Mouse (Mus musculus) neural tube, postnatal 0 days (tissue): ENCODE measurements around the gene Kcnk12. TPM values are rescaled to one million over a fixed set of nuclear protein-coding genes. Genes with fewer than 3 reads are reported as not detected.

Experiments used
- polyA plus RNA-seq: library from polyadenylated mRNA; unstranded; fragments of >200 nt; fragmentation: Nextera tagmentation; extraction: Ambion mirVana; gene quantifications from 2 replicates; pipeline ENCODE4 v1.2.1, GENCODE M21; 2015

The Kcnk12 gene
- polyA plus RNA-seq, result 4.9 and 6.0 TPM in 2 replicates

GRCm38 (mm10) chr17:87797688-87798291, at the start of gene Kcnk12:
Gene Kcnk12 (minus strand): TSS chr17:87797994.

Other genes with a start within 250 kb of the Kcnk12 start
- gene Epcam, start 162.0 kb downstream of the Kcnk12 start, polyA plus RNA-seq, result 2.3 and 3.3 TPM in 2 replicates
- gene Msh2, start 125.7 kb downstream of the Kcnk12 start, polyA plus RNA-seq, result 37.3 and 38.2 TPM in 2 replicates
- gene Rpl36-ps4, start 123.0 kb upstream of the Kcnk12 start, polyA plus RNA-seq, result not detected in 2 replicates
- gene Msh6, start 177.1 kb upstream of the Kcnk12 start, polyA plus RNA-seq, result 14.5 and 15.7 TPM in 2 replicates